Mouse (Mus musculus): ENCODE results near the gene Mc3r.

DNA sequence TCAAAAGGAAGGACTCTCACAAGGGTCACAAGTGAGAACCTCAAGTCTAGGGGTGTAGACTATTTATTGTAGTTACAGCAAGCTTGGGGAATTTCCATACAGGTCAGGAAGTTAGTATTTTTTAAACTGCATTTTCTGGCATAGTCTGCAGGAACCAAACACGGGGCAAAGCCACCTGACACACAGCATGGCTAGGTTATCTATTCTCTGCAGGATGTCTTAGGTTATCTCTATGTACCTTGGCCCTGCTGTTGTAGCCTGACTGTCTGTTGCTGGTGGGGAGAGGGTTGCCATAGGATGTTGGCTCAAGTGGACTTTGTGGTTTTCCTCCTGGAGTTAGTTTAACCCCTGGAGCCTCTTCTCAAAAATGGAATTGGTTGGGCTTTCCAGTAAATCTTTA lies 49.8 kb downstream of the Mc3r start:
- no peak for TF ChIP-seq CTCF (IDR thresholded peaks at IDR 0.05; ENCODE audit: borderline replicate concordance, extremely low read depth, insufficient read depth, insufficient read length)
- TF ChIP-seq POLR2A (IDR thresholded peaks at IDR 0.05; ENCODE audit: borderline replicate concordance, extremely low read depth, insufficient read depth, insufficient read length, poor library complexity, severe bottlenecking), result no peak

Measured in brain, embryonic 14.5 days (tissue).